Mouse (Mus musculus): Measurements from ENCODE around the gene Ldlrap1. TPM values are rescaled to one million over a fixed set of nuclear protein-coding genes. Genes with fewer than 3 reads are reported as not detected.
"Not testable (repeated sequence)": the region's sequence is repeated elsewhere in the genome, so short reads cannot be mapped to it uniquely, and the experiment has no call there.

The Ldlrap1 gene
- polyA plus RNA-seq (2012; rRNA removed), result 2.8 and 2.9 TPM in 2 replicates

- peak in 1 of 2 experiments; percentile 59 for DNase-seq (ENCODE audit: extremely low spot score in 1 of 2, low spot score in 1 of 2)
Measured at GRCm38 (mm10) chr4:134767426-134768225, at the start of gene Ldlrap1. Gene Ldlrap1 (minus strand): TSS chr4:134768024.

- DNase-seq (ENCODE audit: extremely low spot score in 1 of 2, low spot score in 1 of 2), result no peak
Measured at GRCm38 (mm10) chr4:134814229-134814571, 46.4 kb upstream of the Ldlrap1 start.

DNA sequence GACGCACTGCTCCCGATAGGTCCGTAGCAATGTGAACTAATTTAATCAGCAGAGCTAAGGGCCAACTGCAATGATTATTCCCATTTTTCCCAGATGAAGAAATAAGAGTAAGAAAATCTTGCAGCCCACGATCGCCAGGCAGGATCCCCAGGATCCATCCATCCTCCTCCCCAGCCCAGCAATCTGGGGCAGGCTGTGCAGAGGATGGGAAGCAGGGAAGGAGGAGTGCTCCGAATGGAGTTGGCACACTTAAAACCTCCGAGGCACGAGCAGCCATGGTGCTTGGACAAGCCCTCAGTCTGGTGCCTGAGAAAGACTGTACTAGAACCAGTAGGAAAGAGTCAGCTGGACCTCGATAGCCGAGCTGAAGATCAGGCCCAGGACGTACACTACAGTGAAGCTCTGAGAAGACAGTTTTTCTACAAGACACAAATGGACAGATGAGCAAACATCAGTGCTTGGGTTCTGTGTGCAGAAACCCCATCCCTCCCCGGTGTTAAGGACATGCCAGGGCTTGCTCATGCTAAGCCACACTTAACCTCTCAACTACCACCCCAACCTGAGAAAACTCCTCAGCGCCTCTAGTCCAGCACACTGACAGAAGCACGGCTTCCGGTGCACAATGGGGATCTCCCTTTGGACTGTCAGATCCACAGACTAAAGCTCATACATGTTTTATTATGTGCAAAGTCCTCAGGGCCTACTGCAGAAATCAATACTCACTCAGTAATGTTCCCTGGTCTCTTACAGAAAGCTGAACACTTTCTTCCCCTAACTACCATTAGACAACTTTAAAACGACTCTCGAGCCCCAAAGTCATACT lies 45.8 kb upstream of the Ldlrap1 start:
- DNase-seq (ENCODE audit: extremely low spot score in 1 of 2, low spot score in 1 of 2), result peak in 1 of 2 experiments; percentile 45

DNA sequence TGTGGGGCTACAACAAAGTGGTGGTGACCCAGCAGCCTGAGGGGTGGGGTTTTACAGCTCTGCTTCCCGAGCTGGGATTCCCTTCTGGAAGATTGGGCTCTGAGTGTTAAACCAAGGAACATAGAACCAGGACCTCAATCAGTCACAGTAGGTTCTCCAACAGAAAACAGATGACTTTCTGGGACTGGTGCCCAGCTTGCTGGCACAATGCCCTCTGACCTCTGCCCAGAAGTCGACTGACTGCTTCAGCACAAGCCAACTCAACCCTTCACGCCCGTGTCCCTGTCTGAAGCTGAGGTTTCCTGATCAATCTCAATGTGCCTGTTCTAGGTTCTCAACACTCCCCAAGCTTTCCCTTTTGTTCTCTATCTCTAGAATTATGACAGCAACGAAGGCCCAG lies 36.9 kb upstream of the Ldlrap1 start:
- peak in 1 of 2 experiments; percentile 45 for DNase-seq (ENCODE audit: extremely low spot score in 1 of 2, low spot score in 1 of 2)

DNA sequence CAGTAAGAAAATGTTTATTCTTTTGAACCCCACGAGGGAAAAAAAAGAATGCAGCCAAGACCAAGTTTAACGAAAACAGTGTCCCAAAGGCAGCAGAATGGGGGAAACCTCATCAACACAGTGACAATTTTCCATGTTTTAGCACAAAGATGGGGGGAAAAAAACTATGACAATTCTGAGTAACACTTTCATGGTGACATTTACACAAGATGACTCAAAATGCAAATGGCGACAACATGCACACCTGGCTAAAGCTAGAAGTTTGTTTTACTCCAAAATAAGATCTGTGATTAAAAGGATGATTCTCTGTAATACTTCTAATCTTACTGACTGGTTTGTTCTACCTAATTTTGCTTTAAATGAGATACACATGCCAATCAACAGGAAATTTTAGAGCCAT lies 34.9 kb upstream of the Ldlrap1 start:
- no peak for DNase-seq (ENCODE audit: extremely low spot score in 1 of 2, low spot score in 1 of 2)

DNA sequence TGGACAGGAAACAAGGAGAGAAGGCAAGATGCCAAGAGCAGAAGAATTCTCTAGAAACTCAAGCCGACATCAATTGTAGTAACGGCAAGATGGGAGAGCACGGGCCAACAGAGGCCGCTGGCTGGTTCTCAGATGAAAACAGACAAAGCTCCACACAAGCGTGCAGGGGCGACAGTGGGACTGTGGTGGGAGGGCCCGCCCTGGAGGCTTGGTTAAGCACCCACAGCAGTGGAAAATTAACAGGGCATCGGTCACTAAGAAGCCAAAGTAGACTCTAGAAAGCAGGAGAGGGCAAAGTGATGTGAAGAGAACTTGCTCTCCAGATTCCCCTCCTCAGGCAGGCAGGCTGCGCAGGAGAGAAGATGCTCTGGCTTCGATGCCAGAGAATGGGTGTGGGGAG lies 34.3 kb upstream of the Ldlrap1 start:
- no peak for DNase-seq (ENCODE audit: extremely low spot score in 1 of 2, low spot score in 1 of 2)

DNA sequence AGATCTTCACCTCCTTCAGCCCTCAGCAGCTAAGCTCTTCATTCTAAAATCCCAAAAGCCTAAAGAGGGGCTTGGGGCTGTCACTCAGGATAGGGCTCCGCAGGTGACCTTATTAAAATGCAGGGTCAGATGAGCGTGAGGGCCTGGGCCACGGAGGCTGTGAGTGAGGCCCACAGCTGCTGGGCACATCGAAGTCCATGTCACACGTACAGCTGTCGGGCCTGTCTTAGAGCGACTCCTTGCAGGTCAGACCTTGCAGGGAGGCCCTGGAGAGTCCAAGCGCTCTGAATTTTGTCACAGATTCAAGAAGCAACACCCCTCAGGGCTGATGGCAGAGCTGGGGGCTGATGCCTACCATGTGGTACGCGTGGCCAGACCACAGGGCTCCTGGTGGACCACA lies 32.9 kb upstream of the Ldlrap1 start:
- no peak for DNase-seq (ENCODE audit: extremely low spot score in 1 of 2, low spot score in 1 of 2)

GRCm38 (mm10) chr4:134800098-134800497 lies 32.3 kb upstream of the Ldlrap1 start:
- peak; percentile 30 to 67 for DNase-seq (ENCODE audit: extremely low spot score in 1 of 2, low spot score in 1 of 2)

GRCm38 (mm10) chr4:134799272-134799671 lies 31.4 kb upstream of the Ldlrap1 start:
- peak in 1 of 2 experiments; percentile 72 for DNase-seq (ENCODE audit: extremely low spot score in 1 of 2, low spot score in 1 of 2)

DNA sequence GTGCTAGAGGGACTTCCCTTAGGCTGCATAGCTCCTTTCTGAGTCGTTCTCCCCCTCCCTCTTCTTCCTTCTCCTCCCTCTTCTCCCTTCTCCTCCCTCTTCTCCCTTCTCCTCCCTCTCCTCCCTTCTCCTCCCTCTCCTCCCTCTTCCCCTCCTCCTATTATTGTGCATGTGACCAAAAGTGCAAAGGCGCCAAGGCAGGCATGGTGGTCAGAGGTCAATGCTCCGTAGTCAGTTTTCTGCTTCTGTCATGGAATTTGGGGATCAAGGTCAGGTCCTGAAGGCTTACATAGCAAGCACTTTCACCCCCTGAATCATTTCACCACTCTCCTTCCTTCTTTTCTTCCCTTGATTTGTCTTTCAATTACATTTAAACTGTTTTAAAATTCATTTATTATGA lies 31.0 kb upstream of the Ldlrap1 start:
- no peak for DNase-seq (ENCODE audit: extremely low spot score in 1 of 2, low spot score in 1 of 2)

- DNase-seq (ENCODE audit: extremely low spot score in 1 of 2, low spot score in 1 of 2), result no peak
Measured at GRCm38 (mm10) chr4:134797621-134798020, 29.8 kb upstream of the Ldlrap1 start.

DNA sequence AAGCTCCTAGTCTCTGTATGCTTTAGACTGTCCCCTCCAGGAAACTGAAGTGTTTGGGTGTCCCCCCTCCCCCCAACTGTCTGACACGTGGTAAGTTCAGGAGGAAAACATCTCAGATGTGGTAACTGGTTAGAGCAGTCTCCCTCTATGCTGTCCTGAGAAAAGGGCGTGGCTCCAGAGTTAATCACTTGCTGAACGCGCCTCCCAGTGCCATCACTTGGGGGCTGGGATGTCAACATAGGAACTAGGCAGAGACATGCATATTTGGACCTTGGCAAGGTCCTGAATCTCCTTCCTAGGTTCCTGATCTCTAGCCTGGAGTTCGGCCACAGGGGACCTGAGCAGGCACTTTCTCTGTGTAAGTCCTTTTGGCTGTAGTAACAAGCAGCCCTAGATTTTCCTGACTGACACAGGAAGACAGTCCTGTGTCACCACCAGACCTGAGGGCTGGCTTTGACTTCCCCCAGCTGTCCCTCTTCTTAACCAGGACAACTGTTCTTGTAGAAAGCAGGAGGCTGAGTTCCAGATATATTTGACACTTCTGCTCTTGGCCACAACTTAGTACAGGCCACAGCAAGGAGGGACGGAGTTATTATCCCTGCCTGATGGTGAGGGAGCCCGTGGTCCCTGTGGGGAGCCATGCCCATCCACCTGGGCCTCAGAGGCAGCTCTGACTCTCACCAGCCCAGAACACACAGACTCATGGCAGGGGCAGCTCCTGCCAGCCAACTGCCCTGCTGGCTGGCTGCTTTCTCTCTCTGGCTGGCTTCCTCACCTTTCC lies 28.9 kb upstream of the Ldlrap1 start:
- DNase-seq (ENCODE audit: extremely low spot score in 1 of 2, low spot score in 1 of 2), result no peak

DNA sequence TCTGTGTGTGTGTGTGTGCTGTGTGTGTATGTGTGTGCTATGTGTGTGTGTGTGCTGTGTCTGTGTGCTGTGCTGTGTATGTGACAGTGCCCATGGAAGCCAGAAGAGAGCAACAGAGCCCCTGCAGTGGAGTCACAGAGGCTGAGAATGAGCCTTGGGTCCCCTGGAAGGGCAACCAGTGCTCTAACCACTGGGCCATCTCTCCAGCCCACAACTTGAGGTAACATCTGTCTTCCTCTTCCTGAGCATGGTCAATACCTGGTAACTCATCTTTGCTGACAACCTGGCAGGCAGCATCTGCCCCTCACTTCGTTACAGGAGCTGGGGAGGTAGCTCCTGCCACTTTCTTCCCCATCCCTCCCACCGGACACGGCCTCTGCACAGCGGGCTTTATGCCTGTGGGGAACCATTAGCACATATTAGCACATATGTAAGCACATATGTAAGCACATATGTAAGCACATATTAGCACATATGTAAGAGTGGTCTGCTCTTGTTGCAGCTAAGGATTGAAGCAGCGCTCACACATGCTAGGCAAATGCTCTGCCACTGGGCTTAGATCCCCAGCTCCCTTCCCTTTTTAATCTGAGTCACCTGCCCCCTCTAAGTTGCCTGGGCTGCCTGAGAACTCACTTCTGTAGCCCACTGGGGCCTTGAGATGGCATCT lies 28.1 kb upstream of the Ldlrap1 start:
- DNase-seq (ENCODE audit: extremely low spot score in 1 of 2, low spot score in 1 of 2), result no peak

- not testable (repeated sequence) for DNase-seq (ENCODE audit: extremely low spot score in 1 of 2, low spot score in 1 of 2)
Measured at GRCm38 (mm10) chr4:134794959-134795358, 27.1 kb upstream of the Ldlrap1 start.

- peak in 1 of 2 experiments; percentile 71 for DNase-seq (ENCODE audit: extremely low spot score in 1 of 2, low spot score in 1 of 2)
Measured at GRCm38 (mm10) chr4:134793213-134793956, 25.6 kb upstream of the Ldlrap1 start.

GRCm38 (mm10) chr4:134791731-134792130 lies 23.9 kb upstream of the Ldlrap1 start:
- DNase-seq (ENCODE audit: extremely low spot score in 1 of 2, low spot score in 1 of 2), result no peak

GRCm38 (mm10) chr4:134786946-134787345 lies 19.1 kb upstream of the Ldlrap1 start:
- no peak for DNase-seq (ENCODE audit: extremely low spot score in 1 of 2, low spot score in 1 of 2)

DNA sequence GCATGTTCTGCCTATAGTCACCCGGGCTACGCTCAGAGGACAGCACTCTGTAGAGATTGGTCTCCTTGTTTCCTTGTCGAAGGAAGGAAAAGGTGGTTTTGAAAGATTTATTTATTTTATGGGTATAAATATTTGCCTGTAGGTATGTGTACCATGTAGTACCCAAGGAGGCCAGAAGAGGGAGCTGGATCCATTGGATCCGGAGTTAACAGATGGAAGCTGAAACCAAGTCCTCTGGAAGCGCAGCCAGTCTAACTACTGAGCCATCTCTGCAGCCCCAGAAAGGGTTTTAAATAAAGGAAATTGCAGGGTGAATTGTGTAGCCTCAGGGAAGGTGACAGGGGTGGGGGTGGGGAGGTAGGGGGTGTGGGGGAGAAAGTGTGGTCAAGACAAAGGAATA lies 16.9 kb upstream of the Ldlrap1 start:
- DNase-seq (ENCODE audit: extremely low spot score in 1 of 2, low spot score in 1 of 2), result no peak

DNA sequence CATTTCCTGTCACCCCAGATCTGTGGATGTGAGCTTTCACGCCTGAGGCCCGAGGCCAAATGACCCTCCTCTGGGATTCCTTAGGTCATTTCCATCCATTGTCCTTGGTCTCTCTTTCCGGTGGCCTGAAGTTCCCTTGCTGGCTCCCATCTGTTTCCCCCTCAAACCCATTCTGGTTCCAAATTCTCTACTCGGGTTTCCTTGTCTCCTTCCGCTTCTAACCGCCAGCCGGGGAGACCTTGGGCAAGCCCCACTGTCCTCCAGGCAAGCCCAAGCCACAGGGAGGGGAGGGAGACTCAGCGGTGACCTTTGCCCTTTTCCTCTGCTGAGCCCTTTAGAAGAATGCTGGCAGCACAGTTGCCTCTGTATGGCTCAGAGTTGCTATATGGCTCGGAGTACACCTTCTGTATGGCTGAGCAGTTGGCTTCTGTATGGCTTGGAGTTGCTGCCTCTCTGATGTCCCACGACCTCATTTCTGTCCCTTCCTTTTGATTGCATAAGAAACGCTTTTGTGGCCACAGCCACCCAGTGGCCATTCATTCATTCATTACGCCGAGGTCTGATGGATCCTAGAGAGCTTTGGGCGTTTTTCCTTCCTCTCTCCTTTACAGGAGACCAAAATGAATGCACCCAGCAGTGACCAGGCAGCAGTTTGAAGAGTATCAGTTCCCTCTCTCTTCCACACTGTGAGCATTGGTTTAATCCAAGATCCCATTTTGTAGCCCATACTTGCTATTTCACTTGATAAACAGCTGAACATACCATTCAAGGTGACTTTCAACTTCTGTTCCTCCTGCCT lies 11.5 kb upstream of the Ldlrap1 start:
- DNase-seq (ENCODE audit: extremely low spot score in 1 of 2, low spot score in 1 of 2), result no peak

Data from frontal cortex, adult 2 months (tissue).